Mouse (Mus musculus) heart, postnatal 0 days (tissue): Measurements from ENCODE around the gene Harbi1.

Experiments used
- CTCF ChIP-seq: IDR thresholded peaks from 2 replicates; pipeline ENCODE4 v1.5.1; 2016; ENCODE audit warnings: antibody characterized with exemption, control low read depth, low read depth
- EP300 ChIP-seq: IDR thresholded peaks from 2 replicates; pipeline ENCODE4 v1.6.1; 2016; ENCODE audit warnings: antibody characterized with exemption, low read depth

DNA sequence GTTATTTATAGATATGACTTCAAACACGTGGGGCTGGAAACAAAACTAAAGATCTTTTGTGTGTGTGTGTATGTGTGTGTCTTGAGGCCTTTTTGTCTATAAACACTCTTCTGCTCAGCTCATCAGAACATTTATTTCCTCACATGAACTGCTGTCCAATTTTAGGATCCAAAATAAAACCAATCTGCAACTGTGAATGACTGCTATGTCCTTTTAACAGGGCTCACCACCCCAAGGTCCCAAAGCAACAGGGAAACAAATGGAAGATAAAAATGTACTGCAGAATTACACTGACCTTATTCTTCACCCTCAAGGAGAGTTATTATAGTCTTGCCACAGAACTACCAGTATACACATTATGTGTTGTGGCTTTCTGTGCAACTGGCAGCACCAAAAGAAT, 11.4 kb upstream of the Harbi1 start:
- no peak for TF ChIP-seq CTCF
- no peak for TF ChIP-seq EP300
